Mouse (Mus musculus) megakaryocyte, embryonic 14.5 days (primary cell): ENCODE measurements around the gene Setdb1.

Experiments used
- FLI1 ChIP-seq: IDR thresholded peaks from 2 replicates; pipeline ENCODE4 v1.6.1; 2012; ENCODE audit warnings: low read length, inconsistent platforms, mixed read lengths
- GATA1 ChIP-seq: IDR thresholded peaks from 3 replicates; pipeline ENCODE4 v1.6.1; 2012; ENCODE audit warnings: mixed read lengths, low read length, inconsistent platforms, borderline replicate concordance

GRCm38 (mm10) chr3:95324454-95325144 lies 32.4 kb downstream of the Setdb1 start:
- no peak for TF ChIP-seq GATA1
- no peak for TF ChIP-seq FLI1
